Mouse (Mus musculus): ENCODE measurements around the gene Cdhr3. TPM values are rescaled to one million over a fixed set of nuclear protein-coding genes. Genes with fewer than 3 reads are reported as not detected.
A peak's percentile ranks its signal among the peaks of the same experiment; 100 is the strongest.
"Not testable (repeated sequence)": the region's sequence is repeated elsewhere in the genome, so short reads cannot be mapped to it uniquely, and the experiment has no call there.

Gene Cdhr3
- polyA plus RNA-seq, 1 experiment from 2014 or later = 2.6 TPM

DNA sequence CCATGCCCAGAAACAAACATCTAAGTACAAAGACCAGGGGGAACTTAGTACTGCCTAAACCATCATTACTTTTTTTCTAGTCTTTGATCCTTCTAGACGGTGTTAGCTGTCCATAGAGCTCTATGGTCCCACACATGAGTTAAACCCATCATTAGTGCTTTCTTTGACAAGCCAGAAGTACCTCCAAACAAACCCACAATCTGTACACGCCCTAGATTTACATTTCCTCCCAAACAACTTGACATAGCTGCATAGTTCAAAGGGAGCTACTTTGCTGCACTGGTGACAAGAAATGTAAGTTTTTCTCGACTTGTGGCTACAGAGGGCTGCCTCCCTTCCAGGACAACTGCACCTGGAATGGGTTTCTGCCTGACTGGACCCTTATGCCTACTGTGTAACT lies 16.4 kb downstream of the Cdhr3 start:
- Histone ChIP-seq H3K27me3 (no peaks in the 10 kb centered on the region), H3K36me3 (no peaks in the 10 kb centered on the region), H3K9me3 (replicated peaks) (no peaks in the 10 kb centered on the region), H3K4me3 (replicated peaks) (no peak overlapping the region), H3K4me1 (no peaks in the 10 kb centered on the region), H3K27ac (replicated peaks) (no peak overlapping the region), H3K4me2 (replicated peaks) (no peak overlapping the region), H3K9ac (no peak overlapping the region)
- no peak for ATAC-seq (ENCODE audit: insufficient number of reproducible peaks, low FRiP score, low TSS enrichment, low read depth)
- WGBS = 44% methylated on average over 3 of the region's 3 CpGs

DNA sequence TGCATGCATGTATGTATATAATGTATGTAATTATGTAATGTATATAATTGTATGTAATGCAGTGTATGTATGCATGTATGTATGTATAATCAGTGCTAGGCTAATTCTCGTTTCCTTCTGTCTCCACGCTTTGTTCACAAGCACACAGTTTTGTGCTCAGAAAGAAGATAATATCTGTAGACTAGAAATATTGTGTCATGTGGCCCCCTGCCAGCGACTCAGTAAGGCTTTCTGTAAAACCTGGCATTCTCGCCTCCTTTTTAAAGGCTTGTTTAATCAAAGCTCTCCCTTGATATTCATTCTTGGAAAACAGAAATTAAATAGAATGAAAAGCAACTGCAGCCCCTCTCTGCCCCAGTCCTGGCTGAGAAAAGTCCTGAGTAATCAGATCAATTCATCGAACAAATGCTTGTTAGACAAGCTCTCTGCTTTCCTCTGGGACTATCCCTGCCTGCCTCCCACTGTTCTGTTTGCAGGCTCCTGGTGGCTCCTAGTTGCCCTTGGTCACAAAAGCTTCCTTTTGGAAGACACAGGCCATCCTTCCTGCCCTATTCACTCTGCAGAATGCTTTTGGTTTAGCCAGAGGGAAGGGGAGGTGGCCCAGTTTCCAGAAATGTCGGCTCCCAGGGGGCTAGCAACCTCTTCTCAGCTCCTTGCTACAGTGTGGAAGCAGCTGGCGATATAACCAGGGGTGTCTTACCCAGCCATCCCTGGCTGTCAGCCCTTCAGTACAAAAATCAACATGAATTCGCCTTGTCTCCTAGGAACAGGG lies 20.6 kb downstream of the Cdhr3 start:
- Histone ChIP-seq H3K4me1 (no peaks in the 10 kb centered on the region), H3K9me3 (replicated peaks) (no peaks in the 10 kb centered on the region), H3K9ac (no peak overlapping the region), H3K27ac (replicated peaks) (no peak overlapping the region), H3K36me3 (no peaks in the 10 kb centered on the region), H3K4me2 (replicated peaks) (no peak overlapping the region), H3K27me3 (no peaks in the 10 kb centered on the region), H3K4me3 (replicated peaks) (no peak overlapping the region)
- no peak for ATAC-seq (ENCODE audit: insufficient number of reproducible peaks, low FRiP score, low TSS enrichment, low read depth)
- WGBS = 32% methylated on average over 8 of the region's 8 CpGs

DNA sequence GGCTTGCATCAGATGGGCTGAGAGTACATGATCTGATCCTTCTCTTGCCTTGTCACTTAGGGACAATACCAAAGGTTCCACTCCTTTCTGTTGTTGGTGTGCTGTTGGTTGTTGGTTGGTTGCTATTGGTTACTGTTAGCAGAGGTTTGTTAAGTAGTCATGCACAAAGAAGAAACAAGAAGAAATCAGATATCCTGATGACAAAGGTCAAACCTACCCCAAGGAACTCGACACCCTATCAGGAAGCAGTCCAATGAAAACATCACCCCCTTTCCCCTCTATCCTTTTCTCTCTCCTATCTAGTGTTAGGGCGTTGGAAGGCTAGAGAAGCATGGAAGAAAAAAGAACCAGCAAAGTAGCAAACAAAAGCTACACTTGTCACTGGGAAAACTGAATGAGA lies 23.7 kb downstream of the Cdhr3 start:
- 71% methylated on average over 2 of the region's 2 CpGs for WGBS
- H3K27me3 ChIP-seq = no peaks in the 10 kb centered on the region
- no peak for ATAC-seq (ENCODE audit: insufficient number of reproducible peaks, low FRiP score, low TSS enrichment, low read depth)

DNA sequence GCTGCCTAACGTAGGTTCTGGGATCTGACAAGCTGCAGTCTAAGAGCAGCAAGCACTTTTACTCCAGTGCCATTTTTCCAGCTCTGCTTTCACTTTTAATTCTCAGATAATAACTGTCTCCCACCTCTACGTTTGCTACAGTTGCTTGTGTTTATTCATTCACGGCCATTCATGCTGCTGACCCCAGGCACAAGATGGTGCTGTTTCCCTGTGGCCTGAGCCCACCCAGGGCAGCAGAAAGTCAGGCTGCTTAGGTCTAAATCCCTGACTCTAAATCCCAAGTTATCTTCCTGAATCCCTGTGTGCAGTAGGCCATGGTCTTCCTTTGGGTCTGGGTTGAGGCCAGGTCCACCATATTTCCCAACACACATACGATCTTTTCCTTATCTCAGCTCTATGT lies 26.3 kb downstream of the Cdhr3 start:
- Histone ChIP-seq H3K9me3 (replicated peaks) (no peaks in the 10 kb centered on the region), H3K27ac (replicated peaks) (no peak overlapping the region), H3K36me3 (no peaks in the 10 kb centered on the region), H3K4me1 (peaks cover 6% of the 10 kb centered on the region), H3K9ac (no peak overlapping the region), H3K4me2 (replicated peaks) (no peak overlapping the region), H3K27me3 (no peaks in the 10 kb centered on the region), H3K4me3 (replicated peaks) (no peak overlapping the region)
- 62% methylated on average over 4 of the region's 4 CpGs for WGBS
- no peak for ATAC-seq (ENCODE audit: insufficient number of reproducible peaks, low FRiP score, low TSS enrichment, low read depth)

More for the DNA sequence above, 23.7 kb downstream of the Cdhr3 start:
- no peak overlapping the region for H3K27ac ChIP-seq (replicated peaks)
- no peaks in the 10 kb centered on the region for H3K9me3 ChIP-seq (replicated peaks)
- no peak overlapping the region for H3K4me3 ChIP-seq (replicated peaks)
- no peaks in the 10 kb centered on the region for H3K36me3 ChIP-seq
- no peak overlapping the region for H3K4me2 ChIP-seq (replicated peaks)
- H3K4me1 ChIP-seq = no peaks in the 10 kb centered on the region
- H3K9ac ChIP-seq = no peak overlapping the region

DNA sequence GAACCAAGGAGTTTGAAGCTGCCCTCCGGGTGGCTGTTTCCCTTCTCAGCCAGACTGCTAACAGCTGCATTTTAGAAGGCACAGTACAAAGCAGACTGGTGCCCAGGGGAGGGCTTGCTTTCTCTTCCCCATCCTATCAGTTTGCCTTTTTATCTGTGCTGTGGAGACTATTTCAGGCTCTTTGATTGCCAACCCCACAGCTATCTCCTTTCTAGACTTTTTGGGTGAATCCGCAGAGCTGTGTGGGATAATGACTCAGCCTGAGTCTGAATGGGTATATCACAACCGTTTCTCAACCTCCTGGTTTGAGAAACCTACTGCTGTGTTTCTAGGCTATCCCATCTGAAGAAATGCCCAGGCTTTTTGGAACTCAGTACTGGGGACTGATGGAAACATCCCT lies 27.5 kb downstream of the Cdhr3 start:
- H3K4me3 ChIP-seq (replicated peaks) = no peak overlapping the region
- no peak overlapping the region for H3K4me2 ChIP-seq (replicated peaks)
- no peak overlapping the region for H3K9ac ChIP-seq
- H3K27me3 ChIP-seq = no peaks in the 10 kb centered on the region
- no peaks in the 10 kb centered on the region for H3K36me3 ChIP-seq
- no peaks in the 10 kb centered on the region for H3K9me3 ChIP-seq (replicated peaks)
- no peak overlapping the region for H3K27ac ChIP-seq (replicated peaks)
- no peak for ATAC-seq (ENCODE audit: insufficient number of reproducible peaks, low FRiP score, low TSS enrichment, low read depth)
- H3K4me1 ChIP-seq = peaks cover 7% of the 10 kb centered on the region
- WGBS = 75% methylated on average over 3 of the region's 3 CpGs

DNA sequence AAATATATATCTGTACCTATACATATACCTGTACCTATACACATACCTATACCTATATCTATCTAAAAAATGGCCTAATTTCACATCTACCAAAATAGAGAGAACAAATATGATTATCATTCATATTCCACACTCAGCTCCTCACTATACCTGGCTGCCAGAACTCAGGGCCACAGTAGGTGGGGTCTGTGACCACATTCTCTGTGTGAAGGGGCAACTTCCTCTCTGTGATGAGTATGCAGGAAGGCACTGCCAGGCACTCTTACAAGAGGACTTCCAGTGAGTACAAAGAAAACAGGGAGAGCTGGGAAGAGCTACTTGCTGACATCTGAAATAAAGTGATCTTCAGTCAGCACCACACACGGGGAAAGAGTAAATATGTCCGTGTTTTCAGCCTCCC lies 28.4 kb downstream of the Cdhr3 start:
- Histone ChIP-seq H3K9me3 (replicated peaks) (no peaks in the 10 kb centered on the region), H3K27ac (replicated peaks) (no peak overlapping the region), H3K27me3 (no peaks in the 10 kb centered on the region), H3K4me2 (replicated peaks) (no peak overlapping the region), H3K36me3 (no peaks in the 10 kb centered on the region), H3K4me1 (peaks cover 7% of the 10 kb centered on the region), H3K4me3 (replicated peaks) (no peak overlapping the region), H3K9ac (no peak overlapping the region)
- ATAC-seq (ENCODE audit: insufficient number of reproducible peaks, low FRiP score, low TSS enrichment, low read depth) = no peak
- 34% methylated on average over 2 of the region's 2 CpGs for WGBS

DNA sequence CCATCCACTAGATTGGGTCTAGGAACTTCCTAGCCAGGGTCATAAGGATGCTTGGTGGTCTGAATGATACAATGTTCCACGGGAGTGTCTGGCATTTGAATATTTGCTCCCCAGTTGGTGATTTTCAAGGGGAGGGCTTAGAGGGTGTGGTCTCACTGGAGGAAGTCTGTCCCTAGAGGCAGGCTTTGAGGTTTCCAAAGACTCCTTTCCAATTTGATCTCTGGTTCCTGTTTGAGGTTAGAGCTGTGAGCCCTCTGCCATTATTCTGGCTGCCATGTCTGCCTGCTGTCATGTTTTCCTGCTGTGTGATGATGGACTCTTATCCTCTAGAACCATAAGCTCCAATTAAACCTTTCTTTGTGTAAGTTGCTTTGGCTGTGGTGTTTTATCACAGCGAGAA lies 29.4 kb downstream of the Cdhr3 start:
- peaks cover 7% of the 10 kb centered on the region for H3K4me1 ChIP-seq
- H3K9ac ChIP-seq = no peak overlapping the region
- no peak overlapping the region for H3K4me3 ChIP-seq (replicated peaks)
- no peaks in the 10 kb centered on the region for H3K9me3 ChIP-seq (replicated peaks)
- no peak overlapping the region for H3K4me2 ChIP-seq (replicated peaks)
- no peaks in the 10 kb centered on the region for H3K36me3 ChIP-seq
- no peaks in the 10 kb centered on the region for H3K27me3 ChIP-seq
- no peak for ATAC-seq (ENCODE audit: insufficient number of reproducible peaks, low FRiP score, low TSS enrichment, low read depth)
- no peak overlapping the region for H3K27ac ChIP-seq (replicated peaks)
- WGBS = 78% methylated on average over 2 of the region's 2 CpGs

- H3K9me3 ChIP-seq (replicated peaks); H3K4me2 ChIP-seq (replicated peaks); H3K27me3 ChIP-seq; H3K27ac ChIP-seq (replicated peaks); ATAC-seq (ENCODE audit: insufficient number of reproducible peaks, low FRiP score, low TSS enrichment, low read depth); H3K36me3 ChIP-seq; H3K9ac ChIP-seq; H3K4me3 ChIP-seq (replicated peaks): not testable (repeated sequence)
- 21% methylated on average over 2 of the region's 2 CpGs for WGBS
- H3K4me1 ChIP-seq = peaks cover 11% of the 10 kb centered on the region
These were observed 30.3 kb downstream of the Cdhr3 start for GRCm38 (mm10) chr12:33062379-33062778.

- Histone ChIP-seq H3K9me3 (replicated peaks) (no peaks in the 10 kb centered on the region), H3K4me2 (replicated peaks) (no peak overlapping the region; the same call in 1 of the 2 replicates), H3K4me1 (peaks cover 18% of the 10 kb centered on the region), H3K27ac (replicated peaks) (0 out of 2 replicates have a peak overlapping the region, but pooled peaks have one; percentile 1), H3K27me3 (no peaks in the 10 kb centered on the region), H3K4me3 (replicated peaks) (no peak overlapping the region), H3K36me3 (no peaks in the 10 kb centered on the region), H3K9ac (no peak overlapping the region)
- no peak for ATAC-seq (ENCODE audit: insufficient number of reproducible peaks, low FRiP score, low TSS enrichment, low read depth)
- 25% methylated on average over 8 of the region's 8 CpGs for WGBS
These were observed 31.0 kb downstream of the Cdhr3 start for GRCm38 (mm10) chr12:33061651-33062050.

DNA sequence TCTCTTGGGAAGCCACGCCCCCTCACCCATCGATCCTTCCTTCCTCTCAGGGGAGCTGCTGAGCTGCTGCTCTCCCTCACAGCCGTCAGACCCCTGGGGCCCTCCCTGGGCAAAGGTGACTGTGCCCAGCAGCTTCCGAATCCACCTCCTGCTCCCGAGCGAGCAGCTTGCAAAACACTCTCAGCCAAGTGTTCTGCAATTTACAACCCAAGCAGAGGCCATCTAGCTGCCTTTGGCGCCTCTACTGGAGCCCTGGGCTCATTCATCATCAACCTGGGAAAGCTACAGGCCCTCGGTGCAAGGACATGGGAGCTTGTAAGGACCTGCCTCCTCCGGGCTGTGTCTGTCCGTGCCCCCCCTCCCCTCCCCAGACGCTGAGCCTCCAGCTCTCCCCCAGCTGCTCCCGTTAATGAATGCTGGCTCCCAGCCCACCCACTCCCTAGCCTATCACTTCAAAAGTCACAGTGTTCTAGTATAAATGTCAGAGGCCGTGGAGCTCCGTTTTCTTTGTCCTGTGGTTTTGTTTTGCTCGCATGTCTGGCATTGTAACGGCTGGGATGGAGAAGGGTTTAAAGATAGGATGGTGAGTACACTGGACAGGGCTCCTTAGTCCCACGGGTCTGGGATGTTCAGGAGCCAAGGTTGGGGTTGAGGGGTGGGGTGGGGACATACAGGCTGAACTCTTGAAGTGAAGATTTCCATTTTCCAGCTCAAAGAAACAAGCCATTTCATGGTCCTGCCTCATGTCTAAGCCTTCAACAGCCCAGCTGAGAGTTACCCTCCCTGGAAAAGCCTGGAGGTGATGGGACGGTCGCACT lies 35.2 kb downstream of the Cdhr3 start:
- no peak overlapping the region for H3K9ac ChIP-seq
- no peaks in the 10 kb centered on the region for H3K36me3 ChIP-seq
- H3K4me2 ChIP-seq (replicated peaks) = peak overlapping the region; percentile 49
- H3K4me1 ChIP-seq = peaks cover 25% of the 10 kb centered on the region
- 13% methylated on average over 19 of the region's 19 CpGs for WGBS
- H3K27ac ChIP-seq (replicated peaks) = 0 out of 2 replicates have a peak overlapping the region, but pooled peaks have one; percentile 28
- H3K27me3 ChIP-seq = no peaks in the 10 kb centered on the region
- peak; percentile 74 for ATAC-seq (ENCODE audit: insufficient number of reproducible peaks, low FRiP score, low TSS enrichment, low read depth)
- H3K9me3 ChIP-seq (replicated peaks) = no peaks in the 10 kb centered on the region
- H3K4me3 ChIP-seq (replicated peaks) = peak overlapping the region; percentile 26

DNA sequence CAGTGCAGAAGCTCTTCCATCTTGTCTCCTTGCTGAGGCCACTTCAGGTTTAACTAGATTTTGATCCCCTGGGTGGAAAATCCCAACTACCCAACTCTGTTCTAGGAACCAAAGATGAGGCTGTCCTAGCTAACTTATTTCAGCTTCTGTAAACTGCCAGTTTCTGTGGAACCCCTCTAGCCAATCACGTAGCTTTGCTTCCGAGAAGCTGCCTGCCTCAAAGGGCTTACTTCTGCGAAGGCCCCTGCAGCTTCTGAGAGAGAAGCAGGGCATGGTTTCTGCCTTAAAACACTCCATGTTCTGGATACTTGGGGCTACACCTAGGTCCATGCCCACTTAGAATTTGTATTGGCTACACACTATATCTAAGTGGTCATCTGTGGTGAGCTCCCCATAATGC lies 36.1 kb downstream of the Cdhr3 start:
- no peak for ATAC-seq (ENCODE audit: insufficient number of reproducible peaks, low FRiP score, low TSS enrichment, low read depth)
- Histone ChIP-seq H3K9ac (no peak overlapping the region), H3K27ac (replicated peaks) (no peak overlapping the region), H3K4me2 (replicated peaks) (no peak overlapping the region), H3K27me3 (no peaks in the 10 kb centered on the region), H3K4me1 (peaks cover 20% of the 10 kb centered on the region), H3K4me3 (replicated peaks) (no peak overlapping the region), H3K9me3 (replicated peaks) (no peaks in the 10 kb centered on the region), H3K36me3 (no peaks in the 10 kb centered on the region)
- 38% methylated on average over 3 of the region's 3 CpGs for WGBS
